Mouse (Mus musculus) adrenal gland, adult 8-10 months (tissue): Measurements from ENCODE around the gene Ptprt. TPM values are rescaled to one million over a fixed set of nuclear protein-coding genes. Genes with fewer than 3 reads are reported as not detected.

ENCODE experiments used
- DNase-seq: peaks from one replicate; pipeline ENCODE4 v3.0.0; 2022
- total RNA-seq, 4 experiments: library from RNA; stranded (reverse); gene quantifications; 2 replicates each; pipeline ENCODE4 v1.2.4; 2022

Gene Ptprt
- total RNA-seq, 4 experiments from 2014 or later: 0.18 to 0.80 (median 0.20) TPM

DNA sequence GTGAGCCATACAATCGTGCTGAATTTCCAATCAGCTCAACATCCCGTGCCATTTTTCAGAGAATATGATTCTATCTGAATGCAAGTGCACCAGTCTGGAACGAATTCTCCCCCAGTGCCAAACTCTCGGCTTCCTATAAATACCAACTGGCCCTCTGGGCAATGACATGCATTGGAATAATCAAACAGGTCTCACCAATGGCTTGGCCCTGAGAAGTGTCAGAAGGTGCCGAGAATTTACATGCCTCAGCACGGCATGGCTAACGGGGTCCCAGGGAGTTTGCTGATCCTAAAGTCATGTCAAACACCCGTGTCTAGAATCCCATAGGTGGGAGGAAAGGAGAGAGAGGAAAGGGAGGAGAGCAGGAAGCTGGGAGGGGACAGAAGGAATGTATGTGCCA lies 251.7 kb downstream of the Ptprt start:
- DNase-seq: no peak

DNA sequence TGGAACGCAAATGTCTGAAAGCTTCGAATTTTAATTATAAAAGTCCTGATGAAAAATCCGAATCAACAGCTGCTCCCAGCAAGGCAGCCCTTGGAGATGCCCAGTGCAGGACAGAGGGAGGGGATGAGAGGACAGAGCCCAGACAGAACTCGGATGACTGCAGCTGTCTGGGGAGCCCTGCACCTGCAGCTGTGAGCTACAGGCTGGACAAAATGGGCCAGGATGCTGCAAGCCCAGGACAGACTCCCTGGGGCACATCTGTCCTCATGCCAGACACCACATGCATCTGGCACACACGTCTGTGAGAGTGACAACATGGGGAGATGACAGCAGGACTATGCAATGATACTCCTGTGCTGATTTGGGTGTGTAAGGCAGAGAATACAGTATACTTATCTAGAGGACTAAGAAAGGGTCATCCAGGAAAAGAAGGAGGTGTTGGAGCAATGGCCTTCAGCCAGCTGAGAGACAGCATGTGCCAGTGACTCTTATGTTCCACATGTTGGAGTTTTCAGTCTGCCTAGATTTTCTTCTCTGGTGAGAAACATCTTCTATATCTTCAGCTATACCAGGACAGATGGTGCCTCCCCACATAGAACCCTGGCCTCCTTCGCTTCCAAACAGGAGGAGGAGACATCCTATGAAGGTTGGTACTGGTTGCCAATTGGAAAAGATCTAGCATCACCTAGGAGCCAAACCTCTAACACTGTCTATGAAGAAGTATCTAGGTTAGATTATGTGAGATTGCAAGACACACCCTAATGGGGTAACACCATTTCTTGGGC lies 259.4 kb downstream of the Ptprt start:
- DNase-seq: no peak

DNA sequence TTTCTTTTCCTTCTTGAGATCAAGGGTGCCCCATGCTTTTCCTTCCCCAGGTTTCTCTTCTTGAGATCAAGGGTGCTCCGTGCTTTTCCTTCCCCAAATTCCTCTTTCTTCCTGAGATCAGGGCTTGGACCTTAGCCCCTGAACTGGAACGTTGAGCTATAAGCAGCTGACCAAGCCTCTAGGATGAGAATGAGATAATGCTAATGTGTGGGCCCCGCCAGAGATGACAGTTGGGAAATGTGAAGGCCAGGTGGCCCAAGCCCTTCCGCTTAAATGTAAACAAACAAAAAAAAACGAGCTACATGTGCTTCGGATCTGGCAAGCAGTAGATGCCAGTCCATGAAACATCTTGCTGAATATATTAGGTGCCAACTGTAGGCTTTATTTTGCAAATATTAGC lies 266.3 kb downstream of the Ptprt start:
- no peak for DNase-seq

DNA sequence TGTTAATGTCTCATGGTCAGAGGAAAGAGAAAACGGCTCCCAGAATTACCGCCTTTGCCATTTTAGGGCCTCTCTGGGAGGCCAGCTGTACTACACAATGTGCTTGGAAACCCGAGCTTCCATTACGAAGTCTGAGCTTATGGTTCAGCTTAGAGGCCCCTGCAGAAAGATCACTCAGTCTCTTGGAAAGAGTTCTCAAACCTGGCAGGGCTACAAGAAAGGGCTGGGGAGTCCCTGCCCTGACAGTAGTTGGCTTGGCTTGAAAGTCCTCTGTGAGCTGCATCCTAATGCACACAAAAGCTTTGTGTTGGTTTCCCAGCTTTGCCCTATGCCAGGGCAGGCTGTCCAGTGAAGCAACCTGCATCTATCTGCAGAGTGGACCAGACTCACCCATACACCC lies 269.1 kb downstream of the Ptprt start:
- no peak for DNase-seq

DNA sequence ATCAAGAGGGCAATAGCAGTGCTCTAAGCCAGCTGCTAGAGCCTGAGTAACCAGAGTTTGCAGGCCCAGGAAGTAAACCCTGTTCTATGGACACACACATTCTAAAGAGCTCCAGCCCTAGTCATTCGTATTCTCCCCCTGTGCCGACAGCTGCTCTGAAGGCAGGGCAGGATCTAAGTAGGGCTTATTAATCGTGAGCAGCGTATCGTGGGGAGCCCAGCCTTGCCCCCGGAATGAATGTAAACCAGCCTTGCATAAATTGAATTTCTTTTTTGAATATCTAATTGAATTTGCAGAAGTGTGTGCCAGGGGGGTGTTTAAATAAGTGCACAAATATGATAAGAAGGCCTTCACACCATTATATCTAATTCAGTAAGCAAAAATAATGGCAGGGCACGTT lies 283.6 kb downstream of the Ptprt start:
- DNase-seq: no peak

DNA sequence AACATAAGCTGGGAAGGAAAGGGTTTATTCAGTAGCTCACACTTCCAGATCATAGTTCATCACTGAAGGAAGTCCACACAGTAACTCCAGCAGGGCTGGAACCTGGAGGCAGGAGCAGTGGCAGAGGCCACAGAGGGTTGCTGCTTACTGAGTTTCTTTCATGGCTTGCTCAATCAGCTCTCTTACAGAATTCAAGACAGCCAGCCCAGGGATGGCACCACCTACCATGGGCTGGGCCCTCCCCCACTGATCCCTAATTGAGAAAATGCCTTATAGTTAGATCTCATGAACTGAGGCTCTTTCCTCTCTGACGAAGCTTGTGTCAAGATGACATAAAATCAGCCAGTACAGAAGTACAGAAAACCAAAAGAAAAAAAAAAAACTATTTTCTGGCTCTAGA lies 311.9 kb downstream of the Ptprt start:
- DNase-seq: no peak

DNA sequence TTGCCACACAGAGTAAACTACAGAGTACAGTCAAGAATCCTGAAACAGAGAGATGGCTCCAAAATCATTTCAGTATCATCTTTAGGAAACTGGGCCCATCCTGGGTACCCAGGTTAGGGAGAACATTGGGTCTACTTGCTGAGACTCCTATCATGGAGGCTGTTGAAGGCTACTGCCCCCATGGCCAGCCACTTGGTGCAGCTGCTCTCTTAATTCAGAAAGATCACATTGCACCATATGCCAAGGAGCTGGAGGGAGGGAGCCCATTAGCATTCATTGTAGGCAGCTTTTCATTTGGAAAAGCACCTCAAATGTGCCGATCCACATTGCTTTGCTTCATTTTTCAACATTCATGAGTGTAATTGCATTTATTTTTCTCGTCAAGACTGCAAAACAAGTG lies 319.1 kb downstream of the Ptprt start:
- no peak for DNase-seq

DNA sequence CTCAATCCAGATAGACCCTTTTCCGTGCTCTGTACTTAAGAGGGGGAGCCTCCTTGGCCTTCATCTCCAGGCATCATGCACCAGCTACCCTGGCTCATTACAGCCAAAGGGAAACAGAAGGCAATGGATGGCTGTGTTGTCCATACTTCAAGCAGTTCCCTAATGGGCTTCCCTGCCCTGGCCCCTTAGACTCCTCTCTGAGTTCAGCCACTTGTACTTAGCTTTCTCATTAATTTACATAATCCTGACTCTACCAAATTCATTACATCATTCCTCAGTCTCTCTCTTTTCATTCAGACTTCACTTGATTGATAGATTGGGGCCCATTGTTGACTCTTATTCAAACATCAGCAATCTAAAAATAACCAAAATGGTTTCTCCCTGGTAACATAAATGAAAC lies 320.7 kb downstream of the Ptprt start:
- no peak for DNase-seq

DNA sequence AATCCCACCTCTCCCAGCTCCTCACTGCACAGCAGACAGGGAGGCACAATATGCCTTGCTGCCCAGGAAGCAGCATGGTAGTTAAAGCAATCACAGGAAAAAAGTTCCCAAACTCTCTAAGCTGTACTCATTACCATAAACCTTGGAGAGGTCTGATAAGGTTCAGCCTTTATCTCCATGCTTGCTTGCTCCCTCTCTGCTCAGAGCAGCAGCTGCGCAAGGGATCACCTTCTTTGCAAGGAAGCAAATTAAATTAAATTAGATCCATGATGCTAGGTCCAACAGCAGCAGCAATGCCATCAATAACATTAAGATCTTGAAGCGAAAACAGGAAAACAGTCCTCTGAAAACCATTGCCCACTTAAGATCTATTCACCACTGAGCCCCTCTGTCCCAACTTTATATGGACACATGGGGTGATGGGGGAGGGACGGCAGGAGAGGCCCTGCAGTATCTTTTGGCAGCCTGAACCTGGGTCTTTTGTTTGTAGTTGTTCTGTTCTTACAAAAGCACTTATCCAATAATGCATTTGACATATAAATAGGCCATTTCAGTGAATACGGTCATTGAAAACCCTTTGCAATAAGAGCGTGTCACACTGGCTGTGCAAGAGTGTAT lies 328.8 kb downstream of the Ptprt start:
- no peak for DNase-seq

DNA sequence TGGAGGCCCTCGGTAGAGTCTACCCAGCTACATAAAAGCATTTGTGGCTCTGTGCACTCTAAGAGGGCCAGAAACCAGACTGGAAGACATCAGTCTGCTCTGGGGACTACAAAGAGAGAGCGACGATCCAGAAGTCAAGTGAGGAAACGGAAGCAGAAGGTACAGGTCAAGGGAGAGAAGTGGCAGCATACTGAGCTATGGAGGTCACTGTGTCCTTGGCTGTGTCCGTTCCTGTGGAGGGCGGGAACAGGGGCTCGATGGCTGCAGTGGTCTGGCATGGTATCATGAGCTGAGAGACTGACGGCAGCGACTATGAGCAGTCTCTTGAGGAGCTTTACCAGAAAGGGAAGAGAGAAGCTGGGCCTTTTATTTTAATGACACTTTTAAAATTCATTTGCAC lies 331.5 kb downstream of the Ptprt start:
- DNase-seq: no peak

DNA sequence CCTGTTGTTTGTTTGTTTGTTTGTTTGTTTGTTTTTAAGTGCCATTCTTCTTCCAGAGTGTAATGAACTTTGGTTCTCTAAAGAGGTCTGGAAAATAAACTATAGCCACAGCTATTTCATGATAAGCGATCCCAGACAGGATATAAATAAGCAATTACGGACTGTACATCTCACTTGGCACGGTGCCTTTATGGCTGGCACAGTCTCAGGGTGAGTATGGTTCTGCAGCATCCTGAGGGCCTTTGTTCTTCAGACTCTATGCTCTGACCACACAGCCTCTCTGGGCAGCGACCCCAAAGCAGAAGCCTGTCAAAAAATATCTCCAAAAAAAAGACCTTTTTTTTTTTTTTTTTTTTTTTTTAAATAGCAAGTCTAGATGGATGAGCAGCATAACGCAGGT lies 338.5 kb downstream of the Ptprt start:
- no peak for DNase-seq

DNA sequence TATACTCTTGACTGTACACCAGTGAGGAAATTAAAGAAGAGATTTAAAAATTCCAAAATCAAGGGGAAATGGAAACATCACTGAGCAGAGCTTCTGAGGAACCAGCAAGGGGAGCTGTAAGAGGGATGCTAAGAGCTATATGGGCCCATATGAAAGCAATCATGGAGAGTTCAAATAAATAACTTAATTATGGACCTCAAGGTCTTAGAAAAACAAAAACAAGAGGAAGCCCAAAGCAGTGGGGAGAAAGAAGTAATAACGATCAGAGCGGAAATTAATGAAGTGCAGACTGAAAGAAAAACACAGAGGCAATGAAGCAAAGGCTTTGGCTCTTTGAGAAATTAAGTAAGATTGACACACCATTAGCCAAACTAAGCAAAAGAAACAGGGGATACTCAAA lies 353.0 kb downstream of the Ptprt start:
- no peak for DNase-seq

DNA sequence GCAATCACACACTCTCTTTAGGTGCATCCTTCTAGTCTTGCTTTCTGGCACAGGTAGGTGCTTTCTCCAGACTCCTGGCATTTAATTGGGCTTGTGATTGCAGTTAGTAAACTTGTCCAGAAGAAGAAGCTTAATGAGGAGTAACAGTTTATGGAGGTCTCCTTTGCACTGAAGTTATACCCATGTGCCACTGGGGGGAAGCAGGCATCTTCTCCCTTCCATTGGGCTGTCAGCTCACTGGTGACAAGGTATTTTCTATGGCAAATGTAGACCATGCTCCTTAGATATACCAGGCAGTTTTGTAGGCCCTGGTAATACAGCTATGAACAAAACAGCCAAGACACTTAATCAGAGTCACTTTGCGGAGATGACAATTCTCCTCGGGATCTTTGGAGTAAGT lies 366.9 kb downstream of the Ptprt start:
- DNase-seq: no peak

DNA sequence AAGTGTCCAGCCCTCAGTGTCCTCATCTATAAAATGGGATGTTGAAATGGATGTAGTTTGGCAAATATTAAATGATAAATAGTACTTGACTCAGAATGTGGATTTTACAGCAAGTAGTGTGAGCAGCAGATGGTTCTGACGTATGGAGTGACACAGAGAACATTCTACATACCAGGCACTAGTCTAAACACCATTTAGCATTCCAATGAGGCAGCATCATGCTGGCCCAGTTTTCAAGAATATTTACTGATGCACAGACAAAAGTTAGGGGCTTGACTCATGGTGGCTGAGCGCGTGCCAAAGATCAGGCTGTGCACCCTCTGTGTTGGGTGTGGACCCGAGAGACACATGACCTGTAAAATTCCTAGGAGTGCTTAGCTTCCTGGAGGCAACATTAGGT lies 378.3 kb downstream of the Ptprt start:
- DNase-seq: no peak

DNA sequence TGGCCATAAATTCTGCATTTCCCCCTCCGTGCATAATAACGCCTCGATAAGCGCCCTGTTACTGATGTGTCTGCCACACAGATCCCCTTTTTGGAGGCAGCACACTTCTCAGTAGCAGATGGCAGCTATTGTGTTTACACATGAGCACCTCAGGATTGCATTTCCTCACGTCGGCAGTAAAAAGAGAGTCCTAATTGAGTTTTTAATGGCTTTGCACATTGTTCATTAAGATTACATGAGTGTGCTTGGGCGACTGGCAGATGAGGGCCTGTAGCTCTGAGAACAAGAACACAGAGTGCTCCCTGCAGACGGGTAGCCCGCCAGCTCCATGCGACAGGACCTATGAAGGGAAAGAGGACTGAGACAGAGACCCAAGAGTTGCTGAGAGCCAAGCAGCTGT lies 378.8 kb downstream of the Ptprt start:
- no peak for DNase-seq

DNA sequence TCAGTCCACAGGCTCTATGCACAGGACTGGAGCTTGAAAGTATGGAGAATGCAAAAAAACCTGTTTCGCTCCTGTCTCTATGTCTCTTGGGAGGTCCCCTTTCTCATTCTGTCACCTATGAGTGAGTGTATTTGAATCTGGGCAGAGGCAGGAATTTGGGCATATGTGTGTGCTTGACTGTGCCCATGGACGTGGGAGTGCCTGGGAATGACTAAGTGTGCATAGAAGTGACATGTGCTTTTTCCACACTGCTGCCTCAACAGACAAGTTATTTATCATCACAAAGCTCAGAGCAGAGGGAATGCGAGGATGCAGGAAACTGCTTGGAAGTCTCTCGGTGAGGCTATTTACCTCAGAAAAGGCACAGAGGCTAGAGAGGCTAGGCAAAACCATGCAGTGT lies 387.1 kb downstream of the Ptprt start:
- DNase-seq: no peak

DNA sequence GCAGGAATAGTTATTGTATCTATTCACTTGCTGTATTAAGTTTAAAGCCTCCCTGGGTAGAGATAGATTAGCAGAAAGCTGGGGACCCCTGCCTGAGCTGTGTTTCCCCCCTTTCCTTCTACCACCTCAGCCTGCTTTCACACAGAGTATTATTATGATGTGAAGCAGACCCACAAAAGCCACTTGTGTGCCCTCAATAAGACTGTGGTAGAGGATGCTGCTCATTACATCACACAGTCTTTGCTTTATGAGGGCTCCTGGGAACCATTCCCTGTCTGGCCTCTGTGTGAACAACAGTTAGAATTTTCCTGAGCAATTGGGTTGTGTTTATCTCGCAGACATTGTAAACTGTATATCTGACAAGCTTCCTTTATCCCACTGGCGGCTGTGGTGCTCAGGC lies 409.7 kb downstream of the Ptprt start:
- DNase-seq: no peak

DNA sequence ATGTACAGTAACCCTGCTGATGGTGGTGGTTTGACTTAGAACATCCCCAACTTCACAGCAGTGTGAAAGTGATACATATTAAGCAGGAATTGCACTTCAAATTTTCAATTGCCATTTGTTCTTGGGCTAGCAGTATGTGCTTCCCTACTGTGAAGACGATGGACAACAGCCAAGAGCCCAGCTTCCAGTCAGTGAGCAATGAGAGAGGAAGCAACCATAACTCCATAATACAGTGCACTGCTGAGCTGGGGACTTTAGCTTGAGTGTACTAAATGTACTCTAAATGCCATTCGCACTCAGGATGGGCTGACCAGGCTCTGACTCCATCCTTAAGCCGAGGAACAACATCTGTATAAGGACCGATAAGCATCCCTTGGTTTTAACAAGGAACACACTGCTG lies 412.7 kb downstream of the Ptprt start:
- no peak for DNase-seq

DNA sequence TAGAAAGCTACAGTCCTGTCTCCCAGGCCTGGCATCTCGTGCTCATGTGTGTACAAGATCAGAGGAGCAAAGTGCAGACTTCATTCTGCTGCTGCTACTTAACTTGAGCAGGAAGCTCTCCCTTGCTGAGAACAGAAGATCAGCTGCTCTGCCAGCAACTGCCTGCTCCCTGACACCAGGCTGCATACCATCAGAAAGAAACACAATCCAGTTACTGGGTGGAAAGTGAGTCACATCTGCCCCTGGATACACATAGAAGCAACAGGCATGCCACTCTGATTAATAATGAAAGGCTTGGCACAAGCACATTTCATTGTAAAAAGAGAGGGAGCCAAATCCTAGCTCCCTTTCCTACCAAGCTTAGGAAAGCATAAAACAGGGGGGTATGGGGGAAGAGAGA lies 438.5 kb downstream of the Ptprt start:
- DNase-seq: no peak

DNA sequence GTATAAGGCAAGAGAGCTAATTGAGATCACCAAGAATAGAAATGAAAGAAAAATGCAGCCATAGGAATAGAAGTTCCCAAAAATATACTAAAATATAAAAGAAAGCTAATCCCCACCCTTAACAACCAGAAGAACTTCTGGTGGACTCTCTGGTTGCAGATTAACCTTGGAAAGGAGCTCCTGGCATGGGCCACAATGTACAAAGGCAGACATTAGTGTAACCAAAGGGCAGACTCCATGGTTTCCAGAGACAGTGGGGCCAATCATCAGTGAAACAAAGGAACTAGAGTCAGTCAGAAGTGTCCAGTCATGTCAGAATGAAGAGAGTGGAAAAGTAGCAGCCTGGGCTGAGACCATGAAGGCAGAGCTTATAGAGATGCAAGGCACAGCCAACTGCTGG lies 440.4 kb downstream of the Ptprt start:
- DNase-seq: no peak

DNA sequence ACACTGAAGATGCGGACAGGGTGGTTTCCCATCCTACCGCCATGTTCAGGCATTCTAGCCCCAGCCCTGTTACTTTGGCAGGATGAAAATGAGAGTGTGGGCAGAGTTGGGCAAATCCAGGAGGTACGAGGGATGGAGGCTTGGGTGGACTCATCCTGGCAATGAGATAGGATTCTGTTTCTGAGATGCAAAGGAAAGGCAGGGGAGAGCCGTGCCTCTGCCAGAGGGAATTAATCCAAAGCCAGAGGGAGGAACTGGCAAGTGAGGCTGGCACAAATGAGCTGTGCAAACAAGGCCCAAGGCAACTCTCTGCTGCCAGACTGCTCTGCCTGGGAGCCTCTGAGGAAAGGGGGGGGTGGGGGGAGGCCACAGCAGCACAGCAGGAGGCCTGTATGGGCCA lies 441.4 kb downstream of the Ptprt start:
- no peak for DNase-seq

DNA sequence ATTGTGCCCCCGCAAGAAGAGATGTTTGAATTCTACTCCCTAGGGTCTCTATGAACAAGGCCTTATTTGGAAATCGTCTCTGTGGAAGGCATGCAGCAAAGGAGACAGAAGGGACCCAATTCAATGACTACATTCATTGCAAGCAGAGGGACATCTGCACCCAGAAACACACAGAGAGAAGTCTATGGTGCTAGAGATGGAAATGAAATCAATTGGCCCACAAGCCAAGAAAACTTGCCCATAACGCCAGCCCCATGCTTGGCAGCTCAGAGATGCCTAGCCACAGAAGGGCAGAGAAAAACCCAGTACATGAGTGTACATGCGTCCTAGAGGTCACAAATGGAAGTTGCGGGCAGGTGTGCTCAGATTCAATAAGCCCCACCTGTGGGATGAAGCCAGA lies 443.1 kb downstream of the Ptprt start:
- DNase-seq: no peak

DNA sequence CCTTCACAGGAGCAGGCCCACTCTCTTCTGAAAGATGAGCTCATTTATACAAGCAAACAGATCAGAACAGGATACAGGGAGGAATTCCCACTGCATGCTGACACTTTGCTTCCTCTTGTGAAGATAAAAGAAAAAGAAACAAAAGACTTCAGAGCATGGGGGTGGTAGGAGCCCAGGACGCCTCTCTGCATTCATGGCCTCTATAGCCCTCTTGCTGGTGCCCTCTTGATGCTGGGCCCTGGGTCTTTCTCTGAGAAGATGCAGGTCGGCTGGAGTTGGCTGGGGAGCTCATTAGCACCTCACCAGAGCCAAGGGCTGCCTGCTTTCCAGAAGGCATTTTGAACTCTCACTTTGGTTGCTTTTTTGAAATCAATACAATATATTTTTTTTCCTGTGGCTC lies 448.6 kb downstream of the Ptprt start:
- DNase-seq: no peak

DNA sequence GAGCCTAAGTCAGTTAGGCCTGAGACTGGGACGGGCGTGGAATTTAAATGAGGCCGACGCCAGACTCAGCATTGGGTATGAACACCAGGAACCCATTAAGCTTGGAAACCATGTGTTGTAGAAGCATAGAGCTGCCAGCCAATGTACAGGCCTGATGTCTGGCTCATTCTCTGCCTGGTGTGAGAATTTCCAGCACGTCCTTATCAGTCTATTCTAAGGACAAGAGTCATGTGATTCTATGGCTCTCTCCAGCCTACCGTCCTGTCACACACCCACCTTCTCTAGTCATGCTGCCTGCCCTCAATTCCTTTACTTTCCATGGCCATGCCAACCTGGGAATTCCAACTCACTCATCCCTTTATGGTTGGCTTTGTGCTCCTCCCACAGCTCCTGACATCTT lies 450.4 kb downstream of the Ptprt start:
- no peak for DNase-seq

DNA sequence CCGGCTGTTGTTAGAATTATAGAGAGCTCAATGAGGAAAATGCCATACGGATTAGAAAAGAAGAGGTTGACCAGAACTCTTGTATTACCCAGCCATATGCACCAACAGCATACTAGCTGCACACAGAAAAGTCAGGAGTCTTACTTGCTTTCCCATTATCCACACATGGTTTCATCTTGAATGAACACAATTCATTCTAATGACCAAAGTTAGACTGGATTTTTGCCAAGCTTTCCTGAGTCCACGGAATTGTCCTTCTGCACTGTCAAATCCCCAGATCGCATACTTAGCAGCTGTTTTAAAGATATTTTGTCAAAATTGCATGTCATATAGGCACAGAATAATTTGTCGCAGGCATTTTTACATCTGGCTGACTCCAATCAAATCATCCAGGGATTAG lies 463.6 kb downstream of the Ptprt start:
- no peak for DNase-seq
